Mouse (Mus musculus): ENCODE results near the gene Scml4. TPM values are rescaled to one million over a fixed set of nuclear protein-coding genes. Genes with fewer than 3 reads are reported as not detected.

Scml4 gene
- polyA plus RNA-seq, 1 experiment from 2014 or later = 0.13 TPM

GRCm38 (mm10) chr10:42854838-42855237, 5.3 kb upstream of the Scml4 start:
- H3K27ac ChIP-seq (replicated peaks; ENCODE audit: low read depth, low read length) = no peak overlapping the region
- no peak overlapping the region for H3K9ac ChIP-seq (ENCODE audit: low read length)
- no peaks in the 10 kb centered on the region for H3K36me3 ChIP-seq (ENCODE audit: control insufficient read depth, insufficient read depth, low read length)
- DNase-seq (ENCODE audit: low spot score) = no peak
- 68% methylated on average over 4 of the region's 4 CpGs for WGBS
- no peaks in the 10 kb centered on the region for H3K27me3 ChIP-seq (ENCODE audit: control insufficient read depth, insufficient read depth, low read length)
- no peak for ATAC-seq (ENCODE audit: insufficient number of reproducible peaks, low FRiP score, low TSS enrichment, low read depth)
- peaks cover 2% of the 10 kb centered on the region for H3K4me1 ChIP-seq (ENCODE audit: control insufficient read depth, insufficient read depth, low read length)
- no peaks in the 10 kb centered on the region for H3K9me3 ChIP-seq (ENCODE audit: control insufficient read depth, low read length)
- H3K4me3 ChIP-seq (ENCODE audit: low read depth, low read length) = no peak overlapping the region
- H3K4me2 ChIP-seq (ENCODE audit: low read depth, severe bottlenecking) = no peak overlapping the region

- Histone ChIP-seq H3K4me3 (ENCODE audit: low read depth, low read length) (no peak overlapping the region), H3K4me1 (ENCODE audit: control insufficient read depth, insufficient read depth, low read length) (peaks cover 4% of the 10 kb centered on the region), H3K27me3 (ENCODE audit: control insufficient read depth, insufficient read depth, low read length) (no peaks in the 10 kb centered on the region), H3K4me2 (ENCODE audit: low read depth, severe bottlenecking) (no peak overlapping the region), H3K27ac (replicated peaks; ENCODE audit: low read depth, low read length) (no peak overlapping the region), H3K9me3 (ENCODE audit: control insufficient read depth, low read length) (no peaks in the 10 kb centered on the region), H3K9ac (ENCODE audit: low read length) (no peak overlapping the region), H3K36me3 (ENCODE audit: control insufficient read depth, insufficient read depth, low read length) (no peaks in the 10 kb centered on the region)
- WGBS = 70% methylated on average over 5 of the region's 5 CpGs
- ATAC-seq (ENCODE audit: insufficient number of reproducible peaks, low FRiP score, low TSS enrichment, low read depth) (no peak), DNase-seq (ENCODE audit: low spot score) (no peak)
Measured at GRCm38 (mm10) chr10:42855250-42855649, 4.9 kb upstream of the Scml4 start.

DNA sequence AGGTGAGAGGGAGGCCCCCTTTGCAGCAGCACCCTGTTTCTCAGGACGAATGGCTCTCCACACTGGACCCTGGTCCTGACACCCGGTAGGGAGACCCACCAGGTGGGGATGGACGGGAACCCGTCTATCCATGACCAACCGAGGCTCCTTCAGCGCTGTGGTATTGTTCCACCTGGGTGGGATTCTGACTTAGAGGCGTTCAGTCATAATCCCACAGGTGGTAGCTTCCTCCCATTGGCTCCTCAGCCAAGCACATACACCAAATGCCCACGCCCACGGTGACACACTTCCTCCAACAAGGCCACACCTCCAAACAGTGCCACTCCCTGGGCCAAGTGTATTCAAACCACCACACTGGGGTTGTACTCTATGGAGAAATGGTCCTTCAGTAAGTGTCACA, 3.6 kb upstream of the Scml4 start:
- 98% methylated on average over 9 of the region's 9 CpGs for WGBS
- Histone ChIP-seq H3K27me3 (ENCODE audit: control insufficient read depth, insufficient read depth, low read length) (no peaks in the 10 kb centered on the region), H3K9ac (ENCODE audit: low read length) (no peak overlapping the region), H3K4me3 (ENCODE audit: low read depth, low read length) (no peak overlapping the region), H3K36me3 (ENCODE audit: control insufficient read depth, insufficient read depth, low read length) (no peaks in the 10 kb centered on the region), H3K9me3 (ENCODE audit: control insufficient read depth, low read length) (no peaks in the 10 kb centered on the region), H3K4me1 (ENCODE audit: control insufficient read depth, insufficient read depth, low read length) (peaks cover 8% of the 10 kb centered on the region), H3K27ac (replicated peaks; ENCODE audit: low read depth, low read length) (no peak overlapping the region), H3K4me2 (ENCODE audit: low read depth, severe bottlenecking) (no peak overlapping the region)
- DNase-seq (ENCODE audit: low spot score) (no peak), ATAC-seq (ENCODE audit: insufficient number of reproducible peaks, low FRiP score, low TSS enrichment, low read depth) (no peak)

DNA sequence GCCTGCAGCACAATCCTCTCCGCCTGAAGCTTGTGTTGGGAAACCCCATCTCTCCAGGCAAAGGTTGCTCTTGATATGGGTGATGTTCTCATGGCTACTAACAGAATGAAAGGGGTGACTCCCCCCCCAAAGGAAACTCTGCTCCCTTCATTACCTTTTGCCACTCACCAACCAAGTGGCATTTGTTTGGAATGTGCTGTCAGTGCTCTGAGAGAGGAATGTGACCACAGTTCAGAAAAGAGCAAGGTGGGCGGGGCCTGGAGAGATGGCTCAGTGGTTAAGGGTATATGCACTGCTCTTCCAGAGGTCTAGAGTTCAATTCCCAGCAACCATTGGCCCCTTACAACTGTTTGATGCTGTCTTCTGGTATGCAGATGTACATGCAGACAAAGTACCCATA, 3.1 kb upstream of the Scml4 start:
- H3K36me3 ChIP-seq (ENCODE audit: control insufficient read depth, insufficient read depth, low read length) = no peaks in the 10 kb centered on the region
- H3K4me3 ChIP-seq (ENCODE audit: low read depth, low read length) = no peak overlapping the region
- no peak overlapping the region for H3K9ac ChIP-seq (ENCODE audit: low read length)
- H3K4me1 ChIP-seq (ENCODE audit: control insufficient read depth, insufficient read depth, low read length) = peaks cover 8% of the 10 kb centered on the region
- H3K9me3 ChIP-seq (ENCODE audit: control insufficient read depth, low read length) = no peaks in the 10 kb centered on the region
- H3K4me2 ChIP-seq (ENCODE audit: low read depth, severe bottlenecking) = no peak overlapping the region
- WGBS = 88% methylated on average over 2 of the region's 2 CpGs
- DNase-seq (ENCODE audit: low spot score) (no peak), ATAC-seq (ENCODE audit: insufficient number of reproducible peaks, low FRiP score, low TSS enrichment, low read depth) (no peak)
- no peak overlapping the region for H3K27ac ChIP-seq (replicated peaks; ENCODE audit: low read depth, low read length)
- H3K27me3 ChIP-seq (ENCODE audit: control insufficient read depth, insufficient read depth, low read length) = no peaks in the 10 kb centered on the region

- H3K27ac ChIP-seq (replicated peaks; ENCODE audit: low read depth, low read length) = no peak overlapping the region
- peaks cover 10% of the 10 kb centered on the region for H3K4me1 ChIP-seq (ENCODE audit: control insufficient read depth, insufficient read depth, low read length)
- WGBS = 23% methylated on average over 2 of the region's 2 CpGs
- ATAC-seq (ENCODE audit: insufficient number of reproducible peaks, low FRiP score, low TSS enrichment, low read depth) = no peak
- DNase-seq (ENCODE audit: low spot score) = peak; percentile 41
- no peak overlapping the region for H3K4me2 ChIP-seq (ENCODE audit: low read depth, severe bottlenecking)
- H3K4me3 ChIP-seq (ENCODE audit: low read depth, low read length) = no peak overlapping the region
- no peaks in the 10 kb centered on the region for H3K36me3 ChIP-seq (ENCODE audit: control insufficient read depth, insufficient read depth, low read length)
- H3K9me3 ChIP-seq (ENCODE audit: control insufficient read depth, low read length) = no peaks in the 10 kb centered on the region
- H3K9ac ChIP-seq (ENCODE audit: low read length) = no peak overlapping the region
- no peaks in the 10 kb centered on the region for H3K27me3 ChIP-seq (ENCODE audit: control insufficient read depth, insufficient read depth, low read length)
Measured at GRCm38 (mm10) chr10:42859781-42860158, 400 bp upstream of the Scml4 start.

DNA sequence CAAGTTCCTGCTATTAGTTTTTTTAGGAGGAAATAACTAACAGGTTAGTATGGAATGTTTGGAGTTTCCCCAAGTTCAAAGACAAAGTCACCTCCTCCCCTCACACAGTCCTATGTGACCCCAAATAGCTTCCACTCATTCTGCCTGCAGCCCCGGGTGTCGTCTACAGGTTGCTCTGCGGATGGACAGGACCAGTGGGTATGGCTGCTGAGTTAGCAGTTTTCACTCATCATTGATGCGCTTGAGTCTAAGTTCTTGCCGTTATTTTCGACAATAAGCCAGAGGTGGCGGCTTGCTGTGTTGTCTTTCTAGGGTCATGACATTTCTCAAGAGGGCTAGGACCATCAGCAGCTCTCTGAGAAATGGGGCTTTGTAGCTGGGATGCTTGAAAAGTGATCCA, 1.3 kb downstream of the Scml4 start:
- DNase-seq (ENCODE audit: low spot score) = no peak
- no peak overlapping the region for H3K27ac ChIP-seq (replicated peaks; ENCODE audit: low read depth, low read length)
- no peak overlapping the region for H3K4me3 ChIP-seq (ENCODE audit: low read depth, low read length)
- no peaks in the 10 kb centered on the region for H3K36me3 ChIP-seq (ENCODE audit: control insufficient read depth, insufficient read depth, low read length)
- H3K4me1 ChIP-seq (ENCODE audit: control insufficient read depth, insufficient read depth, low read length) = peaks cover 10% of the 10 kb centered on the region
- H3K9ac ChIP-seq (ENCODE audit: low read length) = no peak overlapping the region
- H3K4me2 ChIP-seq (ENCODE audit: low read depth, severe bottlenecking) = no peak overlapping the region
- H3K27me3 ChIP-seq (ENCODE audit: control insufficient read depth, insufficient read depth, low read length) = no peaks in the 10 kb centered on the region
- 84% methylated on average over 7 of the region's 7 CpGs for WGBS
- H3K9me3 ChIP-seq (ENCODE audit: control insufficient read depth, low read length) = no peaks in the 10 kb centered on the region
- no peak for ATAC-seq (ENCODE audit: insufficient number of reproducible peaks, low FRiP score, low TSS enrichment, low read depth)

- Histone ChIP-seq H3K4me1 (ENCODE audit: control insufficient read depth, insufficient read depth, low read length) (peaks cover 10% of the 10 kb centered on the region), H3K27me3 (ENCODE audit: control insufficient read depth, insufficient read depth, low read length) (no peaks in the 10 kb centered on the region), H3K9me3 (ENCODE audit: control insufficient read depth, low read length) (no peaks in the 10 kb centered on the region), H3K4me2 (ENCODE audit: low read depth, severe bottlenecking) (no peak overlapping the region; the same call in 1 of the 2 replicates), H3K9ac (ENCODE audit: low read length) (no peak overlapping the region), H3K36me3 (ENCODE audit: control insufficient read depth, insufficient read depth, low read length) (no peaks in the 10 kb centered on the region), H3K4me3 (ENCODE audit: low read depth, low read length) (no peak overlapping the region), H3K27ac (replicated peaks; ENCODE audit: low read depth, low read length) (no peak overlapping the region)
- DNase-seq (ENCODE audit: low spot score) = no peak
- no peak for ATAC-seq (ENCODE audit: insufficient number of reproducible peaks, low FRiP score, low TSS enrichment, low read depth)
- WGBS = 37% methylated on average over 13 of the region's 13 CpGs
Measured at GRCm38 (mm10) chr10:42862102-42862740, 2.1 kb downstream of the Scml4 start.

GRCm38 (mm10) chr10:42862806-42863205, 2.6 kb downstream of the Scml4 start:
- DNase-seq (ENCODE audit: low spot score) (no peak), ATAC-seq (ENCODE audit: insufficient number of reproducible peaks, low FRiP score, low TSS enrichment, low read depth) (no peak)
- WGBS = 74% methylated on average over 4 of the region's 4 CpGs
- no peak overlapping the region for H3K4me3 ChIP-seq (ENCODE audit: low read depth, low read length)
- no peak overlapping the region for H3K4me2 ChIP-seq (ENCODE audit: low read depth, severe bottlenecking)
- H3K27me3 ChIP-seq (ENCODE audit: control insufficient read depth, insufficient read depth, low read length) = no peaks in the 10 kb centered on the region
- H3K9ac ChIP-seq (ENCODE audit: low read length) = no peak overlapping the region
- no peaks in the 10 kb centered on the region for H3K36me3 ChIP-seq (ENCODE audit: control insufficient read depth, insufficient read depth, low read length)
- peaks cover 10% of the 10 kb centered on the region for H3K4me1 ChIP-seq (ENCODE audit: control insufficient read depth, insufficient read depth, low read length)
- H3K27ac ChIP-seq (replicated peaks; ENCODE audit: low read depth, low read length) = no peak overlapping the region
- H3K9me3 ChIP-seq (ENCODE audit: control insufficient read depth, low read length) = no peaks in the 10 kb centered on the region
